Mouse (Mus musculus) hindlimb bud, embryonic 11.5 days (tissue): ENCODE results near the gene Sfr1.

Experiments
- DNase-seq: peaks from one replicate; pipeline ENCODE4 v3.0.0-alpha.2; 2012; ENCODE audit warnings: low read depth, low spot score; ENCODE audit errors: extremely low spot score

The Sfr1 gene

GRCm38 (mm10) chr19:47750391-47750790 is 18.9 kb downstream of the Sfr1 start:
- no peak for DNase-seq

- no peak for DNase-seq
Observed at GRCm38 (mm10) chr19:47752456-47752855, 21.0 kb downstream of the Sfr1 start.

GRCm38 (mm10) chr19:47753921-47754320 is 22.4 kb downstream of the Sfr1 start:
- no peak for DNase-seq

- no peak for DNase-seq
Observed at GRCm38 (mm10) chr19:47754931-47755330, 23.4 kb downstream of the Sfr1 start.

- no peak for DNase-seq
Observed at GRCm38 (mm10) chr19:47755625-47756024, 24.1 kb downstream of the Sfr1 start.

GRCm38 (mm10) chr19:47777847-47778246 is 46.4 kb downstream of the Sfr1 start:
- no peak for DNase-seq

- no peak for DNase-seq
Observed at GRCm38 (mm10) chr19:47780145-47780544, 48.7 kb downstream of the Sfr1 start.

GRCm38 (mm10) chr19:47780972-47781371 is 49.5 kb downstream of the Sfr1 start:
- DNase-seq: no peak

GRCm38 (mm10) chr19:47783898-47784297 is 52.4 kb downstream of the Sfr1 start:
- no peak for DNase-seq
